Mouse (Mus musculus) CH12.LX (cell line): ENCODE results near the gene Arpc1b. TPM values are rescaled to one million over a fixed set of nuclear protein-coding genes. Genes with fewer than 3 reads are reported as not detected.

Experiments used
- DNase-seq: peaks from one replicate; pipeline ENCODE4 v3.0.0-alpha.2; 2013; ENCODE audit errors: extremely low read depth
- H3K27ac ChIP-seq: 2 replicates; pipeline ENCODE4 v1.5.1; 2012; ENCODE audit warnings: low read depth, mild to moderate bottlenecking, control low read depth, moderate library complexity; ENCODE audit not compliant: insufficient read depth
- H3K27me3 ChIP-seq: replicated peaks from 2 replicates; pipeline ENCODE3; 2012; ENCODE audit warnings: inconsistent platforms
- H3K36me3 ChIP-seq, 2 experiments: replicated peaks in 1 of 2; 2 replicates each; pipeline versions ENCODE3 to v1.6.1; 2012; ENCODE audit warnings: inconsistent platforms in 1 of 2, low read length in 1 of 2, mild to moderate bottlenecking in 1 of 2, mixed read lengths in 1 of 2, moderate library complexity in 1 of 2; ENCODE audit not compliant: control insufficient read depth in 1 of 2, insufficient read depth in 1 of 2
- H3K4me1 ChIP-seq, 2 experiments: 2 replicates each; pipeline ENCODE4 v1.6.1; 2012; ENCODE audit warnings: inconsistent platforms in 1 of 2, moderate library complexity in 1 of 2; ENCODE audit not compliant: insufficient read depth in 2 of 2, control insufficient read depth in 1 of 2
- H3K4me2 ChIP-seq: 2 replicates; pipeline ENCODE4 v1.6.1; 2012; ENCODE audit warnings: low read depth, mild to moderate bottlenecking, control low read depth; ENCODE audit not compliant: poor library complexity, insufficient read depth, severe bottlenecking
- H3K4me3 ChIP-seq, 3 experiments: fragments of 150-350 bp in 1 of 3; sonication (generic) in 1 of 3; replicated peaks in 1 of 3; 2 replicates each; pipeline versions ENCODE3 to v1.5.1; 2011 to 2012; ENCODE audit warnings: low read depth in 2 of 3, low read length in 2 of 3, mild to moderate bottlenecking in 2 of 3, moderate library complexity in 2 of 3, control low read depth in 1 of 3, improper control_type of control experiment in 1 of 3, inconsistent platforms in 1 of 3, mixed read lengths in 1 of 3; ENCODE audit not compliant: poor library complexity in 1 of 3
- H3K79me2 ChIP-seq: replicated peaks from 2 replicates; pipeline ENCODE4 v1.6.1; 2012; ENCODE audit warnings: mild to moderate bottlenecking, moderate library complexity; ENCODE audit not compliant: control insufficient read depth, poor library complexity, insufficient read depth, severe bottlenecking; ENCODE audit errors: extremely low read depth
- H3K9ac ChIP-seq: 2 replicates; pipeline ENCODE4 v1.6.1; 2012; ENCODE audit warnings: low read depth, mild to moderate bottlenecking, control low read depth, moderate library complexity; ENCODE audit not compliant: insufficient read depth
- H3K9me3 ChIP-seq: replicated peaks from 2 replicates; pipeline ENCODE3; 2012; ENCODE audit warnings: low read length, inconsistent platforms, mixed read lengths
- BHLHE40 ChIP-seq: IDR thresholded peaks from 2 replicates; pipeline ENCODE4 v1.6.1; 2011; ENCODE audit warnings: mild to moderate bottlenecking, low read depth, low read length, improper control_type of control experiment
- CHD1 ChIP-seq: IDR thresholded peaks from 2 replicates; pipeline ENCODE4 v1.6.1; 2012; ENCODE audit warnings: low read depth, low read length, improper control_type of control experiment, inconsistent platforms
- CHD2 ChIP-seq: IDR thresholded peaks from 2 replicates; pipeline ENCODE4 v1.6.1; 2011; ENCODE audit warnings: low read length, improper control_type of control experiment
- CTCF ChIP-seq, 2 experiments: IDR thresholded peaks in 1 of 2; conservative IDR thresholded peaks in 1 of 2; 2 replicates each; pipeline ENCODE4 v1.5.1; 2011 to 2012; ENCODE audit warnings: low read depth in 2 of 2, low read length in 2 of 2, improper control_type of control experiment in 1 of 2, inconsistent platforms in 1 of 2, mild to moderate bottlenecking in 1 of 2, moderate library complexity in 1 of 2
- ELF1 ChIP-seq: IDR thresholded peaks from 2 replicates; pipeline ENCODE4 v1.6.1; 2014; ENCODE audit warnings: low read depth, mild to moderate bottlenecking, inconsistent platforms, low read length, improper control_type of control experiment
- EP300 ChIP-seq: IDR thresholded peaks from 2 replicates; pipeline ENCODE4 v1.6.1; 2011; ENCODE audit warnings: low read length, improper control_type of control experiment
- ETS1 ChIP-seq: conservative IDR thresholded peaks from 2 replicates; pipeline ENCODE4 v1.6.1; 2012; ENCODE audit warnings: low read depth, mild to moderate bottlenecking, inconsistent platforms, low read length, improper control_type of control experiment, moderate library complexity
- GABPA ChIP-seq: IDR thresholded peaks from 2 replicates; pipeline ENCODE4 v1.6.1; 2012; ENCODE audit warnings: low read depth, low read length, improper control_type of control experiment, inconsistent platforms; ENCODE audit not compliant: insufficient replicate concordance
- IRF4 ChIP-seq: IDR thresholded peaks from 2 replicates; pipeline ENCODE4 v1.6.1; 2014; ENCODE audit warnings: low read depth, mild to moderate bottlenecking, inconsistent platforms, low read length, improper control_type of control experiment
- JUN ChIP-seq: IDR thresholded peaks from 2 replicates; pipeline ENCODE4 v1.6.1; 2011; ENCODE audit warnings: low read depth, mild to moderate bottlenecking, low read length, improper control_type of control experiment, moderate library complexity; ENCODE audit not compliant: insufficient read depth
- MAX ChIP-seq: IDR thresholded peaks from 2 replicates; pipeline ENCODE4 v1.6.1; 2011; ENCODE audit warnings: low read length, improper control_type of control experiment
- MAZ ChIP-seq: IDR thresholded peaks from 2 replicates; pipeline ENCODE4 v1.6.1; 2012; ENCODE audit warnings: low read depth, mild to moderate bottlenecking, inconsistent platforms, low read length, improper control_type of control experiment, moderate library complexity
- MEF2A ChIP-seq: IDR thresholded peaks from 2 replicates; pipeline ENCODE4 v1.6.1; 2014; ENCODE audit warnings: low read depth, mild to moderate bottlenecking, inconsistent platforms, low read length, improper control_type of control experiment, borderline replicate concordance
- MYC ChIP-seq: IDR thresholded peaks from 2 replicates; pipeline ENCODE4 v1.6.1; 2011; ENCODE audit warnings: low read depth, mild to moderate bottlenecking, improper control_type of control experiment, low read length
- PAX5 ChIP-seq: IDR thresholded peaks from 2 replicates; pipeline ENCODE4 v1.6.1; 2012; ENCODE audit warnings: low read length, inconsistent platforms, mixed read lengths
- POLR2A ChIP-seq: IDR thresholded peaks from 2 replicates; pipeline ENCODE4 v1.6.1; 2011; ENCODE audit warnings: low read depth, mild to moderate bottlenecking, improper control_type of control experiment, low read length
- POLR2AphosphoS2 ChIP-seq: IDR thresholded peaks from 2 replicates; pipeline ENCODE4 v1.6.1; 2011; ENCODE audit warnings: low read depth, low read length, improper control_type of control experiment
- RAD21 ChIP-seq: IDR thresholded peaks from 2 replicates; pipeline ENCODE4 v1.6.1; 2011; ENCODE audit warnings: low read depth, mild to moderate bottlenecking, low read length, improper control_type of control experiment, moderate library complexity
- SMC3 ChIP-seq: IDR thresholded peaks from 2 replicates; pipeline ENCODE4 v1.6.1; 2011; ENCODE audit warnings: low read depth, low read length, improper control_type of control experiment
- TCF12 ChIP-seq: IDR thresholded peaks from 2 replicates; pipeline ENCODE4 v1.6.1; 2014; ENCODE audit warnings: low read depth, mild to moderate bottlenecking, inconsistent platforms, low read length, improper control_type of control experiment
- ZC3H11A ChIP-seq: IDR thresholded peaks from 2 replicates; pipeline ENCODE4 v1.6.1; 2012; ENCODE audit warnings: low read depth, mild to moderate bottlenecking, inconsistent platforms, low read length, improper control_type of control experiment
- ZNF384 ChIP-seq: IDR thresholded peaks from 2 replicates; pipeline ENCODE4 v1.6.1; 2012; ENCODE audit warnings: low read depth, low read length, improper control_type of control experiment, inconsistent platforms
- dilution Hi-C: fragments of 300-500 bp; cut with MboI; formaldehyde crosslinking; loops from 2 replicates; pipeline ENCODE4 v1.14.3; 2020; ENCODE audit warnings: low sequenced_read_pairs; ENCODE audit not compliant: extremely low pct_unique_long_range_greater_than_20kb, extremely low pct_ligation_motif_present
- in situ Hi-C: fragments of 300-500 bp; cut with MboI; formaldehyde crosslinking; loops from 3 replicates; pipeline ENCODE4 v1.14.3; 2019; ENCODE audit warnings: low sequenced_read_pairs, low pct_ligation_motif_present, low pct_unique_long_range_greater_than_20kb, mixed read lengths
- polyA plus RNA-seq: library from polyadenylated mRNA; unstranded; fragments of >175 nt; gene quantifications from 2 replicates; pipeline ENCODE4 v1.2.1, GENCODE M21; 2012; ENCODE audit warnings: low read depth; ENCODE audit not compliant: insufficient read length
- total RNA-seq, 2 experiments: library from RNA; depleted of rRNA; stranded (reverse); fragments of 300-350 nt in 1 of 2; fragments of >200 nt in 1 of 2; gene quantifications; 2 replicates each; pipeline ENCODE4 v1.2.3; 2012 to 2014

Gene Arpc1b
- total and polyA plus RNA-seq, 3 experiments: 330 to 516 (median 441) TPM

DNA sequence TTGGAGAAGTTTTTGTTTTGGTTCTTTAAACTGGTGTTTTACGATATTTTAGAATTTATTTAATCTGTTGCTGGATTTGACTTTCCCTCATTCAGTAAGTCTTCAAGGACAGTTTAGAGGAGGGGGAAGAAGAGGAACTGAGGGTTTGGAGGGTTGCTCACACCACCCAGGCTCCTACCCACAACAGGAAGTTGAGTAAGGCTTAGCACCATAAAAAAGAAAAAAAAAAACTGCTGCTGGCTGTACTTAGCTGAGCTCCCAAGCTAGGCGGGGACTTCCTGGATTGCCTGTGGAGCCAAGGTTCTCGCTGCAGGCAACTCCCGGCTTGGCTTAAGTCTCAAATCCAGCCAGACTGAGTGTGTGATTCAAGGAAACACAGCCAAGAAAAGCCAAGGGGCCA lies 2.3 kb downstream of the Arpc1b start (continued):
- peak; percentile 39; the same call in 1 of the 2 replicates for TF ChIP-seq TCF12
- TF ChIP-seq MYC: no peak
- peak; percentile 97 for TF ChIP-seq ZNF384
- TF ChIP-seq MAX: no peak
- TF ChIP-seq ZC3H11A: no peak

DNA sequence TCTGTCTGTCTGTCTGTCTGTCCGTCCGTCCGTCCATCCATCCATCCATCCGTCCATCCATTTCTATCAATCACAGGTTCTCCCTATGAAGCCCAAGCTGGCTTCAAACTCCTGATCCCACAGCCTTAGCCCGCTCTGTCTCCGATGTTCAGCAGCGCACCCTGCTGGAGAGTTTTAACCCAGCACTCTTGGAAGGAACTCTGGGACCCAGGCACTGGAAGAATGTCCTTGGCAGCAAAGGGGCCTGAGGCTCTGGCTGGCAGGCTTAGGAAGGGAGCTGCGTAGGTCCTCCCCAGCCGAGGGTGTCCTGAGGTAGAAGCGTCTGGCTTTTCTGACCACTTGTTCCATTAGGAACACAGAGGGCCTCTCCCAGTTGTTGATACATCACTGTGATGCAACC lies 2.9 kb downstream of the Arpc1b start:
- peaks cover 2 to 13% of the 10 kb centered on the region in 2 experiments; a peak in 2 of 4 replicates for H3K4me1 ChIP-seq
- H3K9me3 ChIP-seq: peaks cover 12% of the 10 kb centered on the region
- peaks cover 70% of the 10 kb centered on the region for H3K79me2 ChIP-seq
- dilution Hi-C loops: no loop called here
- TF ChIP-seq POLR2AphosphoS2 (no peak), EP300 (no peak), TCF12 (no peak), ELF1 (no peak), MEF2A (no peak), GABPA (no peak), BHLHE40 (no peak), MAZ (no peak), PAX5 (no peak), IRF4 (no peak; the same call in 1 of the 2 replicates), JUN (no peak), CTCF (conservative IDR thresholded peaks at IDR 0.05 in 1 of 2, IDR thresholded peaks at IDR 0.05 in 1 of 2; ENCODE audit: low read depth in 2 of 2, low read length in 2 of 2) (peak; percentile 21 to 72; a peak in 2 of 4 replicates), ZC3H11A (no peak), SMC3 (peak; percentile 13; the same call in 1 of the 2 replicates), ETS1 (no peak), POLR2A (no peak), RAD21 (peak; percentile 17), CHD1 (no peak), CHD2 (no peak)
- TF ChIP-seq, all 38 proteins: peak for 3
- in situ Hi-C loops: no loop called here
- peak; percentile 75 for DNase-seq
- peak overlapping the region; percentile 77 for H3K9ac ChIP-seq
- peak overlapping the region; percentile 65 for H3K27ac ChIP-seq
- H3K4me3 ChIP-seq: peak overlapping the region; percentile 20 to 97 (median 49)
- H3K27me3 ChIP-seq: no peaks in the 10 kb centered on the region
- peak overlapping the region; percentile 87 for H3K4me2 ChIP-seq
- H3K36me3 ChIP-seq: peaks cover 31 to 55% of the 10 kb centered on the region in 2 experiments
